Mouse (Mus musculus): Measurements from ENCODE around the gene Stk36. TPM values are rescaled to one million over a fixed set of nuclear protein-coding genes. Genes with fewer than 3 reads are reported as not detected.

Gene Stk36
- total RNA-seq (2014; rRNA removed; ENCODE audit: low replicate concordance) (0.27 and 0.38 TPM in 2 replicates), polyA plus RNA-seq (2015; fragmentation: Nextera tagmentation; extraction: Ambion mirVana) (0.79 and 2.4 TPM in 2 replicates)

- TF ChIP-seq EP300 (IDR thresholded peaks at IDR 0.05; ENCODE audit: low read depth) (no peak), CTCF (IDR thresholded peaks at IDR 0.05; ENCODE audit: low read depth) (no peak)
- peak; percentile 93 for ATAC-seq (ENCODE audit: insufficient read depth, low read depth)
- no peaks in the 10 kb centered on the region for H3K9me3 ChIP-seq (replicated peaks; ENCODE audit: control insufficient read depth, low read length)
- H3K4me1 ChIP-seq (ENCODE audit: control insufficient read depth, insufficient read depth), result peaks cover 10% of the 10 kb centered on the region; the same call in 1 of the 2 replicates
- peaks cover 19% of the 10 kb centered on the region for H3K36me3 ChIP-seq (replicated peaks; ENCODE audit: control insufficient read depth, insufficient read depth, low read length)
- H3K9ac ChIP-seq (replicated peaks; ENCODE audit: low read depth, low read length), result peak within 1 kb of the TSS; percentile 70
- peak within 1 kb of the TSS; percentile 78 for H3K4me3 ChIP-seq (ENCODE audit: low read depth, low read length)
- 7% methylated on average over 25 of the region's 25 CpGs for WGBS
- H3K27me3 ChIP-seq (ENCODE audit: control insufficient read depth, insufficient read depth, low read length), result no peaks in the 10 kb centered on the region
- peak; percentile 96 for DNase-seq (ENCODE audit: low spot score)
- H3K4me2 ChIP-seq (ENCODE audit: low read depth, low read length), result peak within 1 kb of the TSS; percentile 80
- H3K27ac ChIP-seq (ENCODE audit: low read depth), result peak within 1 kb of the TSS; percentile 69
Observed at GRCm38 (mm10) chr1:74601267-74601962, at the start of gene Stk36, which contains the start of gene Rnf25. Gene Stk36, plus strand, starts transcription at chr1:74601445. Gene Rnf25, minus strand, starts transcription at chr1:74601397.

GRCm38 (mm10) chr1:74559061-74559460 is 42.2 kb upstream of the Stk36 start:
- Histone ChIP-seq H3K27me3 (ENCODE audit: control insufficient read depth, insufficient read depth, low read length) (no peaks in the 10 kb centered on the region), H3K9me3 (replicated peaks; ENCODE audit: control insufficient read depth, low read length) (no peaks in the 10 kb centered on the region), H3K4me3 (ENCODE audit: low read depth, low read length) (no peak overlapping the region), H3K4me1 (ENCODE audit: control insufficient read depth, insufficient read depth) (no peaks in the 10 kb centered on the region), H3K27ac (ENCODE audit: low read depth) (no peak overlapping the region), H3K36me3 (replicated peaks; ENCODE audit: control insufficient read depth, insufficient read depth, low read length) (no peaks in the 10 kb centered on the region), H3K9ac (replicated peaks; ENCODE audit: low read depth, low read length) (no peak overlapping the region), H3K4me2 (ENCODE audit: low read depth, low read length) (no peak overlapping the region)
- WGBS, result 77% methylated on average over 5 of the region's 5 CpGs
- ATAC-seq (ENCODE audit: insufficient read depth, low read depth) (no peak), DNase-seq (ENCODE audit: low spot score) (no peak)
- TF ChIP-seq EP300 (IDR thresholded peaks at IDR 0.05; ENCODE audit: low read depth) (no peak), CTCF (IDR thresholded peaks at IDR 0.05; ENCODE audit: low read depth) (no peak)

- 94% methylated on average over 6 of the region's 6 CpGs for WGBS
- ATAC-seq (ENCODE audit: insufficient read depth, low read depth) (no peak), DNase-seq (ENCODE audit: low spot score) (no peak)
- H3K9ac ChIP-seq (replicated peaks; ENCODE audit: low read depth, low read length), result no peak overlapping the region
- H3K36me3 ChIP-seq (replicated peaks; ENCODE audit: control insufficient read depth, insufficient read depth, low read length), result peaks cover 62% of the 10 kb centered on the region
- H3K4me2 ChIP-seq (ENCODE audit: low read depth, low read length), result no peak overlapping the region
- H3K4me1 ChIP-seq (ENCODE audit: control insufficient read depth, insufficient read depth), result no peaks in the 10 kb centered on the region
- TF ChIP-seq CTCF (IDR thresholded peaks at IDR 0.05; ENCODE audit: low read depth), result no peak
- TF ChIP-seq EP300 (IDR thresholded peaks at IDR 0.05; ENCODE audit: low read depth), result no peak
- H3K27me3 ChIP-seq (ENCODE audit: control insufficient read depth, insufficient read depth, low read length), result no peaks in the 10 kb centered on the region
- no peak overlapping the region for H3K27ac ChIP-seq (ENCODE audit: low read depth)
- no peak overlapping the region for H3K4me3 ChIP-seq (ENCODE audit: low read depth, low read length)
- no peaks in the 10 kb centered on the region for H3K9me3 ChIP-seq (replicated peaks; ENCODE audit: control insufficient read depth, low read length)
Observed at GRCm38 (mm10) chr1:74565834-74566233, 35.4 kb upstream of the Stk36 start.

GRCm38 (mm10) chr1:74569739-74570719 is 31.2 kb upstream of the Stk36 start:
- no peak for TF ChIP-seq CTCF (IDR thresholded peaks at IDR 0.05; ENCODE audit: low read depth)
- TF ChIP-seq EP300 (IDR thresholded peaks at IDR 0.05; ENCODE audit: low read depth), result no peak
- Histone ChIP-seq H3K4me3 (ENCODE audit: low read depth, low read length) (no peak overlapping the region), H3K9ac (replicated peaks; ENCODE audit: low read depth, low read length) (no peak overlapping the region), H3K27ac (ENCODE audit: low read depth) (no peak overlapping the region), H3K4me2 (ENCODE audit: low read depth, low read length) (no peak overlapping the region), H3K27me3 (ENCODE audit: control insufficient read depth, insufficient read depth, low read length) (no peaks in the 10 kb centered on the region), H3K9me3 (replicated peaks; ENCODE audit: control insufficient read depth, low read length) (no peaks in the 10 kb centered on the region), H3K4me1 (ENCODE audit: control insufficient read depth, insufficient read depth) (no peaks in the 10 kb centered on the region), H3K36me3 (replicated peaks; ENCODE audit: control insufficient read depth, insufficient read depth, low read length) (peaks cover 95% of the 10 kb centered on the region)
- ATAC-seq (ENCODE audit: insufficient read depth, low read depth), result peak; percentile 24; the same call in 1 of the 2 replicates
- no peak for DNase-seq (ENCODE audit: low spot score)
- WGBS, result 78% methylated on average over 29 of the region's 29 CpGs

GRCm38 (mm10) chr1:74582621-74583020 is 18.6 kb upstream of the Stk36 start:
- 84% methylated on average over 3 of the region's 3 CpGs for WGBS
- no peak for TF ChIP-seq EP300 (IDR thresholded peaks at IDR 0.05; ENCODE audit: low read depth)
- H3K27ac ChIP-seq (ENCODE audit: low read depth), result no peak overlapping the region
- no peaks in the 10 kb centered on the region for H3K9me3 ChIP-seq (replicated peaks; ENCODE audit: control insufficient read depth, low read length)
- no peak overlapping the region for H3K4me3 ChIP-seq (ENCODE audit: low read depth, low read length)
- peaks cover 36% of the 10 kb centered on the region for H3K36me3 ChIP-seq (replicated peaks; ENCODE audit: control insufficient read depth, insufficient read depth, low read length)
- H3K4me1 ChIP-seq (ENCODE audit: control insufficient read depth, insufficient read depth), result peaks cover 18% of the 10 kb centered on the region
- H3K9ac ChIP-seq (replicated peaks; ENCODE audit: low read depth, low read length), result no peak overlapping the region
- no peak for ATAC-seq (ENCODE audit: insufficient read depth, low read depth)
- DNase-seq (ENCODE audit: low spot score), result no peak
- H3K4me2 ChIP-seq (ENCODE audit: low read depth, low read length), result no peak overlapping the region
- no peaks in the 10 kb centered on the region for H3K27me3 ChIP-seq (ENCODE audit: control insufficient read depth, insufficient read depth, low read length)

Measured in heart, postnatal 0 days (tissue).